Mouse (Mus musculus): ENCODE measurements around the gene Glod4. TPM values are rescaled to one million over a fixed set of nuclear protein-coding genes. Genes with fewer than 3 reads are reported as not detected.
A peak's percentile ranks its signal among the peaks of the same experiment; 100 is the strongest.

The Glod4 gene
- polyA plus RNA-seq, 1 experiment from 2014 or later = 116 TPM

- Histone ChIP-seq H3K4me3 (no peak overlapping the region), H3K36me3 (peaks cover 19% of the 10 kb centered on the region; the same call in 1 of the 2 replicates), H3K27me3 (no peaks in the 10 kb centered on the region), H3K9me3 (no peaks in the 10 kb centered on the region), H3K4me1 (peaks cover 34% of the 10 kb centered on the region), H3K4me2 (replicated peaks) (no peak overlapping the region), H3K27ac (replicated peaks) (0 out of 2 replicates have a peak overlapping the region, but pooled peaks have one; percentile 1), H3K9ac (replicated peaks) (no peak overlapping the region)
- WGBS = 58% methylated on average over 5 of the region's 5 CpGs
- ATAC-seq (ENCODE audit: low FRiP score, low read depth) = no peak
Observed at GRCm38 (mm10) chr11:76256129-76256528, 12.6 kb upstream of the Glod4 start.

GRCm38 (mm10) chr11:76255431-76256001, 12.0 kb upstream of the Glod4 start:
- Histone ChIP-seq H3K4me3 (no peak overlapping the region), H3K4me1 (peaks cover 27% of the 10 kb centered on the region), H3K27me3 (no peaks in the 10 kb centered on the region), H3K36me3 (peaks cover 23% of the 10 kb centered on the region), H3K27ac (replicated peaks) (peak overlapping the region; percentile 1; the same call in 1 of the 2 replicates), H3K4me2 (replicated peaks) (no peak overlapping the region), H3K9ac (replicated peaks) (no peak overlapping the region), H3K9me3 (no peaks in the 10 kb centered on the region)
- WGBS = 78% methylated on average over 4 of the region's 4 CpGs
- no peak for ATAC-seq (ENCODE audit: low FRiP score, low read depth)

- peak overlapping the region; percentile 58; the same call in 1 of the 2 replicates for H3K27ac ChIP-seq (replicated peaks)
- no peak overlapping the region for H3K4me3 ChIP-seq
- H3K4me2 ChIP-seq (replicated peaks) = no peak overlapping the region
- ATAC-seq (ENCODE audit: low FRiP score, low read depth) = no peak
- peaks cover 19% of the 10 kb centered on the region for H3K4me1 ChIP-seq
- no peaks in the 10 kb centered on the region for H3K27me3 ChIP-seq
- 69% methylated on average over 4 of the region's 4 CpGs for WGBS
- peaks cover 40% of the 10 kb centered on the region for H3K36me3 ChIP-seq
- H3K9me3 ChIP-seq = no peaks in the 10 kb centered on the region
- no peak overlapping the region for H3K9ac ChIP-seq (replicated peaks)
Observed at GRCm38 (mm10) chr11:76253918-76254264, 10.4 kb upstream of the Glod4 start.

GRCm38 (mm10) chr11:76253145-76253917, 9.8 kb upstream of the Glod4 start:
- H3K4me2 ChIP-seq (replicated peaks) = no peak overlapping the region
- WGBS = 51% methylated on average over 5 of the region's 5 CpGs
- peaks cover 19% of the 10 kb centered on the region for H3K4me1 ChIP-seq
- H3K27me3 ChIP-seq = no peaks in the 10 kb centered on the region
- no peak overlapping the region for H3K9ac ChIP-seq (replicated peaks)
- H3K4me3 ChIP-seq = no peak overlapping the region
- ATAC-seq (ENCODE audit: low FRiP score, low read depth) = peak; percentile 60
- peaks cover 41% of the 10 kb centered on the region for H3K36me3 ChIP-seq
- no peaks in the 10 kb centered on the region for H3K9me3 ChIP-seq
- 0 out of 2 replicates have a peak overlapping the region, but pooled peaks have one; percentile 58 for H3K27ac ChIP-seq (replicated peaks)

- H3K9me3 ChIP-seq = no peaks in the 10 kb centered on the region
- H3K4me3 ChIP-seq = no peak overlapping the region
- peaks cover 32% of the 10 kb centered on the region for H3K36me3 ChIP-seq
- ATAC-seq (ENCODE audit: low FRiP score, low read depth) = no peak
- H3K27ac ChIP-seq (replicated peaks) = no peak overlapping the region
- H3K4me2 ChIP-seq (replicated peaks) = no peak overlapping the region
- H3K9ac ChIP-seq (replicated peaks) = no peak overlapping the region
- H3K4me1 ChIP-seq = peaks cover 19% of the 10 kb centered on the region
- WGBS = 65% methylated on average over 3 of the region's 3 CpGs
- H3K27me3 ChIP-seq = no peaks in the 10 kb centered on the region
Observed at GRCm38 (mm10) chr11:76252036-76252435, 8.5 kb upstream of the Glod4 start.

- Histone ChIP-seq H3K4me2 (replicated peaks) (no peak overlapping the region), H3K4me1 (peaks cover 19% of the 10 kb centered on the region), H3K9me3 (no peaks in the 10 kb centered on the region), H3K36me3 (peaks cover 25% of the 10 kb centered on the region), H3K27me3 (no peaks in the 10 kb centered on the region), H3K4me3 (no peak overlapping the region), H3K27ac (replicated peaks) (no peak overlapping the region), H3K9ac (replicated peaks) (no peak overlapping the region)
- ATAC-seq (ENCODE audit: low FRiP score, low read depth) = no peak
- 49% methylated on average over 2 of the region's 2 CpGs for WGBS
Observed at GRCm38 (mm10) chr11:76247239-76247638, 3.7 kb upstream of the Glod4 start.

- H3K27me3 ChIP-seq = no peaks in the 10 kb centered on the region
- no peak overlapping the region for H3K9ac ChIP-seq (replicated peaks)
- H3K4me3 ChIP-seq = no peak overlapping the region
- H3K27ac ChIP-seq (replicated peaks) = no peak overlapping the region
- H3K36me3 ChIP-seq = peaks cover 25% of the 10 kb centered on the region
- H3K4me2 ChIP-seq (replicated peaks) = no peak overlapping the region
- peaks cover 19% of the 10 kb centered on the region for H3K4me1 ChIP-seq
- H3K9me3 ChIP-seq = no peaks in the 10 kb centered on the region
- no peak for ATAC-seq (ENCODE audit: low FRiP score, low read depth)
Observed at GRCm38 (mm10) chr11:76246439-76246838, 2.9 kb upstream of the Glod4 start.

GRCm38 (mm10) chr11:76243811-76244546, 454 bp upstream of the Glod4 start:
- 4% methylated on average over 34 of the region's 34 CpGs for WGBS
- no peaks in the 10 kb centered on the region for H3K9me3 ChIP-seq
- no peak; the same call in 1 of the 2 replicates for ATAC-seq (ENCODE audit: low FRiP score, low read depth)
- H3K4me2 ChIP-seq (replicated peaks) = peak overlapping the region; percentile 85
- no peak overlapping the region for H3K27ac ChIP-seq (replicated peaks)
- H3K36me3 ChIP-seq = peaks cover 21% of the 10 kb centered on the region
- H3K4me3 ChIP-seq = peak overlapping the region; percentile 69
- H3K4me1 ChIP-seq = peaks cover 19% of the 10 kb centered on the region
- no peaks in the 10 kb centered on the region for H3K27me3 ChIP-seq
- peak overlapping the region; percentile 89 for H3K9ac ChIP-seq (replicated peaks)

GRCm38 (mm10) chr11:76239750-76240149, 3.8 kb downstream of the Glod4 start:
- Histone ChIP-seq H3K27ac (replicated peaks) (no peak overlapping the region), H3K27me3 (no peaks in the 10 kb centered on the region), H3K4me3 (no peak overlapping the region), H3K9me3 (no peaks in the 10 kb centered on the region), H3K4me1 (peaks cover 14% of the 10 kb centered on the region), H3K36me3 (peaks cover 38% of the 10 kb centered on the region), H3K4me2 (replicated peaks) (no peak overlapping the region), H3K9ac (replicated peaks) (no peak overlapping the region)
- ATAC-seq (ENCODE audit: low FRiP score, low read depth) = no peak
- WGBS = 94% methylated on average over 2 of the region's 2 CpGs

GRCm38 (mm10) chr11:76236136-76236535, 7.4 kb downstream of the Glod4 start:
- ATAC-seq (ENCODE audit: low FRiP score, low read depth) = no peak
- Histone ChIP-seq H3K36me3 (peaks cover 67% of the 10 kb centered on the region), H3K4me2 (replicated peaks) (no peak overlapping the region), H3K27me3 (no peaks in the 10 kb centered on the region), H3K9ac (replicated peaks) (no peak overlapping the region), H3K9me3 (no peaks in the 10 kb centered on the region), H3K4me3 (no peak overlapping the region), H3K4me1 (no peaks in the 10 kb centered on the region), H3K27ac (replicated peaks) (no peak overlapping the region)
- 96% methylated on average over 3 of the region's 3 CpGs for WGBS

GRCm38 (mm10) chr11:76225051-76225450, 18.5 kb downstream of the Glod4 start:
- Histone ChIP-seq H3K4me3 (no peak overlapping the region), H3K4me2 (replicated peaks) (no peak overlapping the region), H3K9me3 (no peaks in the 10 kb centered on the region), H3K9ac (replicated peaks) (no peak overlapping the region), H3K36me3 (peaks cover 43% of the 10 kb centered on the region), H3K4me1 (no peaks in the 10 kb centered on the region), H3K27ac (replicated peaks) (no peak overlapping the region), H3K27me3 (no peaks in the 10 kb centered on the region)
- ATAC-seq (ENCODE audit: low FRiP score, low read depth) = no peak

GRCm38 (mm10) chr11:76224631-76225030, 18.9 kb downstream of the Glod4 start:
- Histone ChIP-seq H3K9me3 (no peaks in the 10 kb centered on the region), H3K4me2 (replicated peaks) (no peak overlapping the region), H3K4me1 (no peaks in the 10 kb centered on the region), H3K27me3 (no peaks in the 10 kb centered on the region), H3K36me3 (peaks cover 46% of the 10 kb centered on the region), H3K27ac (replicated peaks) (no peak overlapping the region), H3K4me3 (no peak overlapping the region), H3K9ac (replicated peaks) (no peak overlapping the region)
- 92% methylated on average over 5 of the region's 5 CpGs for WGBS
- no peak for ATAC-seq (ENCODE audit: low FRiP score, low read depth)
